Mouse (Mus musculus): Measurements from ENCODE around the gene Camta1. TPM values are rescaled to one million over a fixed set of nuclear protein-coding genes. Genes with fewer than 3 reads are reported as not detected.
A peak's percentile ranks its signal among the peaks of the same experiment; 100 is the strongest.

Camta1 gene
- total and polyA plus RNA-seq, 2 experiments, result 2.7 to 6.1 TPM

DNA sequence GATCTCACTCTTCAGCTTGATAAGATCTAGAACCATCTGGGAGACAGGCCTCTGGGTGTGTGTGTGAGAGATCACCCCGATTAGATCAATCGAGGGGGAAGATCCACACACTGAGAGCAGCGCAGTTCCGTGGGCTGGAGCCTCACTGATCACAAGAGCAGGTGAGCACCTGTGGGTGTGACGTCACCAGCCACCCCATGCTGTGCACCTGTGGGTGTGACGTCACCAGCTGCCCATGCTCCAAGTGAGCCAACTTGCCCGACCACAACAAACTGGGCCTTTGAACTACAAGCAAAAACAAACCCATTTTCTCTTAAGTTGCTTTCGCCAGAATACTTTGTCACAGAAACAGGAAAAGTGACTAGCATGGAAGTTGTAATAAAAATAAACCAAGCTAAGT is 152.4 kb downstream of the Camta1 start:
- no peaks in the 10 kb centered on the region for H3K4me1 ChIP-seq (ENCODE audit: control insufficient read depth, insufficient read depth, low read length)
- no peak overlapping the region for H3K4me3 ChIP-seq (ENCODE audit: insufficient read depth, low read depth, low read length)
- H3K36me3 ChIP-seq (ENCODE audit: control insufficient read depth, insufficient read depth, low read length), result no peaks in the 10 kb centered on the region
- DNase-seq (ENCODE audit: extremely low read depth, low read depth, low spot score), result no peak
- H3K27me3 ChIP-seq (ENCODE audit: control insufficient read depth, insufficient read depth, low read length), result no peaks in the 10 kb centered on the region
- H3K79me2 ChIP-seq (ENCODE audit: control insufficient read depth, insufficient read depth, low read length), result no peaks in the 10 kb centered on the region
- 75% methylated on average over 8 of the region's 8 CpGs for WGBS
- no peak overlapping the region for H3K9ac ChIP-seq (ENCODE audit: low read depth, low read length)
- no peak for TF ChIP-seq POLR2A (IDR thresholded peaks at IDR 0.05; ENCODE audit: extremely low read depth, insufficient read depth, low read length)
- no peak for TF ChIP-seq CTCF (IDR thresholded peaks at IDR 0.05; ENCODE audit: low read depth, low read length)
- H3K27ac ChIP-seq (replicated peaks; ENCODE audit: insufficient read depth, low read depth, low read length), result no peak overlapping the region

DNA sequence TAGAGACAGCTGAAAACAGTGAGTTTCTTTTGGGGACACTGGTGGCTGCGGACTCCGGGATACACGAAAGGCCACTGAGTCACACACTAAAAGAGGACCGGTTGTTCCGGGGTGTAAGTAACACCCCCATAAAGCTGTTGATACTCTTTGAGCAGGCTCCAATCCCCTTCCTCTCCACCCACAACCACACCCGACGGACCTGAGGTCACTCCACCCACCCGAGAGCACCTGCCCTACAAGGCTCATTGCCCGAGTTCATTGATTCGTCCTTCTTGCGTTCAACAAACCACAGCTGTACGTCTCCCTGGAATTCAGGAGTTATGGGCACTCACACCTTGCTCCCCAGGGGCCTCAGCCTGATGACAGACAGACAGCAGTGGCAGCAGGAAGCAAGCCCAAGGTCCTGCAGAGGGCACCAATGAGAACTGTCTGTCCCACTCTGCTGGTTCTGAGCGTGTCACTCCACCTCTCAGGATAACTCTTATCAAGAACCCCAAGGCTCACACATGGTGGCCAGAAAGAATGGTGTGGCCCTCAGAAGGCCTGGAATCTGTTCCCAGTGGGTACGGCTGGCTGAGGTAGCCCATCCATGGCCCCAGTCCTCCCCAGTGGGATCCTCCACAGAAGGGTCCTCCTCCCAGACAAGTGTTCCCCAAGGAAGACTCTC is 158.5 kb downstream of the Camta1 start:
- Histone ChIP-seq H3K27me3 (ENCODE audit: control insufficient read depth, insufficient read depth, low read length) (0 out of 2 replicates have a peak, but pooled peaks cover under 1% of the 10 kb centered on the region), H3K9ac (ENCODE audit: low read depth, low read length) (no peak overlapping the region), H3K4me3 (ENCODE audit: insufficient read depth, low read depth, low read length) (no peak overlapping the region), H3K79me2 (ENCODE audit: control insufficient read depth, insufficient read depth, low read length) (no peaks in the 10 kb centered on the region), H3K36me3 (ENCODE audit: control insufficient read depth, insufficient read depth, low read length) (no peaks in the 10 kb centered on the region), H3K4me1 (ENCODE audit: control insufficient read depth, insufficient read depth, low read length) (no peaks in the 10 kb centered on the region), H3K27ac (replicated peaks; ENCODE audit: insufficient read depth, low read depth, low read length) (no peak overlapping the region)
- no peak for DNase-seq (ENCODE audit: extremely low read depth, low read depth, low spot score)
- WGBS, result 78% methylated on average over 14 of the region's 14 CpGs
- TF ChIP-seq CTCF (IDR thresholded peaks at IDR 0.05; ENCODE audit: low read depth, low read length) (no peak), POLR2A (IDR thresholded peaks at IDR 0.05; ENCODE audit: extremely low read depth, insufficient read depth, low read length) (no peak)

DNA sequence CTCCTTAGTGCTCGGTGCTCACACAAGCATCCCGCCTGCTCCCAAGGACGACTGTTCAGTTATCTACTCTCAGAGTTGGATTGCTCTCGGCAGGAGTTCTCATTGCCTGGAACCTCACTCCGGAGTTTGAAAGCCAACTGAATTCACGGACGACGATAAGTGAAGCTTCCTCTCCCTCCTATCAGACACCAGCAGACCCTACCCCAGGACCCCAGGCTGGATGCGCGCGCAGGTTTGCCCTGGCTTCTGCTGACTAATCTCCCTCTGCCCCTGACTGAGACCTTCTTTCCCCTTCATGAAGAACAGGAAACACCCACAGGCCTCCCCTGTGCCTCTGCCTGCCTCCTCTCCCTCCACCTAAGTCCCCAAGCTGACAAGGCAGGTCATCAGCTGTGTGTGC is 159.2 kb downstream of the Camta1 start:
- no peaks in the 10 kb centered on the region for H3K79me2 ChIP-seq (ENCODE audit: control insufficient read depth, insufficient read depth, low read length)
- no peak for DNase-seq (ENCODE audit: extremely low read depth, low read depth, low spot score)
- no peak overlapping the region for H3K4me3 ChIP-seq (ENCODE audit: insufficient read depth, low read depth, low read length)
- TF ChIP-seq CTCF (IDR thresholded peaks at IDR 0.05; ENCODE audit: low read depth, low read length), result no peak
- no peak for TF ChIP-seq POLR2A (IDR thresholded peaks at IDR 0.05; ENCODE audit: extremely low read depth, insufficient read depth, low read length)
- no peak overlapping the region for H3K9ac ChIP-seq (ENCODE audit: low read depth, low read length)
- WGBS, result 79% methylated on average over 11 of the region's 11 CpGs
- H3K27ac ChIP-seq (replicated peaks; ENCODE audit: insufficient read depth, low read depth, low read length), result no peak overlapping the region
- no peaks in the 10 kb centered on the region for H3K36me3 ChIP-seq (ENCODE audit: control insufficient read depth, insufficient read depth, low read length)
- 0 out of 2 replicates have a peak, but pooled peaks cover 2% of the 10 kb centered on the region for H3K27me3 ChIP-seq (ENCODE audit: control insufficient read depth, insufficient read depth, low read length)
- no peaks in the 10 kb centered on the region for H3K4me1 ChIP-seq (ENCODE audit: control insufficient read depth, insufficient read depth, low read length)

DNA sequence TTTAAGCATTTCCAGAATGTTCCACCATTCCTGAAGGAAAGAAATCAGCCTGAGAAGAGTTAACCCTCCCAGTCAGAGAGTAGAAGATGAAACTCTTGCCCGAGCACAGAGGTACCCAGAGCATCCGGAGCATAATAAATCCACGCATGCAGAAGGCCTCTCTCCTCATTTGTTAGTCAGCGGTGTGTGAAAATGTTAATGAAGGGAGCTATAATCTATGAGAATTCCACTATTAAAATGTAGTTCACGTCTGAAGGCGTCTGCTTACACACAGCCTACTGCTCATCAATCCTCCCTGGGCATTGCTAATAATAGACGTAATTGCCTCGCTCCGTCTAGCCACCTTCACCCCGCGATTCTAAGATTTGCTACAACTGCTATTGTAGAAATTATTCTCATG is 165.7 kb downstream of the Camta1 start:
- H3K9ac ChIP-seq (ENCODE audit: low read depth, low read length), result no peak overlapping the region
- no peak overlapping the region for H3K4me3 ChIP-seq (ENCODE audit: insufficient read depth, low read depth, low read length)
- 0 out of 2 replicates have a peak, but pooled peaks cover 2% of the 10 kb centered on the region for H3K27me3 ChIP-seq (ENCODE audit: control insufficient read depth, insufficient read depth, low read length)
- H3K36me3 ChIP-seq (ENCODE audit: control insufficient read depth, insufficient read depth, low read length), result no peaks in the 10 kb centered on the region
- no peak overlapping the region for H3K27ac ChIP-seq (replicated peaks; ENCODE audit: insufficient read depth, low read depth, low read length)
- no peaks in the 10 kb centered on the region for H3K79me2 ChIP-seq (ENCODE audit: control insufficient read depth, insufficient read depth, low read length)
- no peaks in the 10 kb centered on the region for H3K4me1 ChIP-seq (ENCODE audit: control insufficient read depth, insufficient read depth, low read length)
- TF ChIP-seq CTCF (IDR thresholded peaks at IDR 0.05; ENCODE audit: low read depth, low read length), result no peak
- TF ChIP-seq POLR2A (IDR thresholded peaks at IDR 0.05; ENCODE audit: extremely low read depth, insufficient read depth, low read length), result no peak
- WGBS, result 88% methylated on average over 11 of the region's 11 CpGs
- DNase-seq (ENCODE audit: extremely low read depth, low read depth, low spot score), result no peak

DNA sequence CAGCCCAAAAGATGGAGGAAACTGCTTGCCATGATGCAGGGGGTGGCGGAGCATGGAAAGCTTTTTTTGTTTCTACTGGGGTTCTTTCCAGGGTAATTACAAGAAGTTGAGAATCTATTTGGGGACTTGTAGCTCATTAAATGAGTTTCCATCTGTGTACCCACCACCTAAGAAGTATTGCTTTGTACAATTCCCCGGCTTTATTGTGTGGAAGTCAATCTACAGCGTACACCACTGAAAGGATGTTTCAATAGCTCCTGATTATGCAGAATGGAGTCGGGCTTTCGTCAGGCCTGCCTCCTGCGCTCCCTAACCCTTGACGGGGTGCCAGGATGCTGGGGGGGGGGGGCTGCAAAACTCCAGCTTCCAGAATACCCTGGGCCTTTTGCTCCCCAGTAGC is 167.1 kb downstream of the Camta1 start:
- H3K27ac ChIP-seq (replicated peaks; ENCODE audit: insufficient read depth, low read depth, low read length), result no peak overlapping the region
- no peaks in the 10 kb centered on the region for H3K79me2 ChIP-seq (ENCODE audit: control insufficient read depth, insufficient read depth, low read length)
- H3K36me3 ChIP-seq (ENCODE audit: control insufficient read depth, insufficient read depth, low read length), result no peaks in the 10 kb centered on the region
- no peak overlapping the region for H3K4me3 ChIP-seq (ENCODE audit: insufficient read depth, low read depth, low read length)
- no peak for DNase-seq (ENCODE audit: extremely low read depth, low read depth, low spot score)
- no peak overlapping the region for H3K9ac ChIP-seq (ENCODE audit: low read depth, low read length)
- H3K4me1 ChIP-seq (ENCODE audit: control insufficient read depth, insufficient read depth, low read length), result no peaks in the 10 kb centered on the region
- no peak for TF ChIP-seq CTCF (IDR thresholded peaks at IDR 0.05; ENCODE audit: low read depth, low read length)
- 0 out of 2 replicates have a peak, but pooled peaks cover 2% of the 10 kb centered on the region for H3K27me3 ChIP-seq (ENCODE audit: control insufficient read depth, insufficient read depth, low read length)
- WGBS, result 94% methylated on average over 7 of the region's 7 CpGs

DNA sequence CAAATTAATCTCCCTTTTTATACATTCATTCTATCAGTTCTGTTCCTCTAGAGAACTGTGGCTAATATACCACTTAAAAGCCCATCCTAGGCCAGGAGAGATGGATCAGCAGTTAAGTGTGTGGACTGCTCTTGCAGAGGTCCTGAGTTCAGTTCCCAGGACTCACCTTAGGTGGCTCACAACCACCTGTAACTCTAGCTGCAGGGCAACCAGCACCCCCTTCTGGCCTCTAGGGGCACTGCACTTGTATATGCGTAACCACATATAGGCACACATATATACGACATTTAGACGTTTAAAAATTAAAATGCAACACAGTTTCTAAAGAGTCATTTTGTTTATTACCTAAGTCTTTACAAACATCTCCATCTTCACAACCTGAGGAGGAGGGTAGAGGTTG is 167.6 kb downstream of the Camta1 start:
- peak; percentile 57 for TF ChIP-seq CTCF (IDR thresholded peaks at IDR 0.05; ENCODE audit: low read depth, low read length)
- TF ChIP-seq POLR2A (IDR thresholded peaks at IDR 0.05; ENCODE audit: extremely low read depth, insufficient read depth, low read length), result no peak
- Histone ChIP-seq H3K27ac (replicated peaks; ENCODE audit: insufficient read depth, low read depth, low read length) (no peak overlapping the region), H3K4me1 (ENCODE audit: control insufficient read depth, insufficient read depth, low read length) (no peaks in the 10 kb centered on the region), H3K9ac (ENCODE audit: low read depth, low read length) (no peak overlapping the region), H3K36me3 (ENCODE audit: control insufficient read depth, insufficient read depth, low read length) (no peaks in the 10 kb centered on the region), H3K79me2 (ENCODE audit: control insufficient read depth, insufficient read depth, low read length) (no peaks in the 10 kb centered on the region), H3K27me3 (ENCODE audit: control insufficient read depth, insufficient read depth, low read length) (0 out of 2 replicates have a peak, but pooled peaks cover 2% of the 10 kb centered on the region), H3K4me3 (ENCODE audit: insufficient read depth, low read depth, low read length) (no peak overlapping the region)
- 90% methylated on average over 3 of the region's 3 CpGs for whole genome bisulfite sequencing
- no peak for DNase-seq (ENCODE audit: extremely low read depth, low read depth, low spot score)

Data from liver, adult 2 months (tissue).